Mouse (Mus musculus): Measurements from ENCODE around the gene Qrich1. TPM values are rescaled to one million over a fixed set of nuclear protein-coding genes. Genes with fewer than 3 reads are reported as not detected.

Gene Qrich1
- polyA plus RNA-seq, 1 experiment from 2014 or later = 137 TPM

- ATAC-seq (ENCODE audit: low FRiP score, low read depth) = no peak
- Histone ChIP-seq H3K36me3 (peaks cover 79% of the 10 kb centered on the region), H3K4me2 (replicated peaks) (no peak overlapping the region), H3K27ac (no peak overlapping the region), H3K27me3 (no peaks in the 10 kb centered on the region), H3K4me1 (peaks cover 23% of the 10 kb centered on the region), H3K9me3 (no peaks in the 10 kb centered on the region), H3K9ac (no peak overlapping the region), H3K4me3 (no peak overlapping the region)
- 94% methylated on average over 15 of the region's 15 CpGs for WGBS
Observed at GRCm38 (mm10) chr9:108484021-108484420, 32.6 kb upstream of the Qrich1 start.

GRCm38 (mm10) chr9:108485301-108485875 is 31.2 kb upstream of the Qrich1 start:
- Histone ChIP-seq H3K4me2 (replicated peaks) (no peak overlapping the region), H3K36me3 (peaks cover 88% of the 10 kb centered on the region)
- 95% methylated on average over 19 of the region's 19 CpGs for WGBS

GRCm38 (mm10) chr9:108486973-108487530 is 29.6 kb upstream of the Qrich1 start:
- no peak for ATAC-seq (ENCODE audit: low FRiP score, low read depth)
- H3K27me3 ChIP-seq = no peaks in the 10 kb centered on the region
- H3K27ac ChIP-seq = no peak overlapping the region
- H3K36me3 ChIP-seq = peaks cover 79% of the 10 kb centered on the region
- no peaks in the 10 kb centered on the region for H3K9me3 ChIP-seq
- no peak overlapping the region for H3K4me3 ChIP-seq
- 93% methylated on average over 8 of the region's 8 CpGs for WGBS
- no peak overlapping the region for H3K4me2 ChIP-seq (replicated peaks)
- H3K9ac ChIP-seq = no peak overlapping the region
- H3K4me1 ChIP-seq = peaks cover 16% of the 10 kb centered on the region

More at GRCm38 (mm10) chr9:108485301-108485875, 31.2 kb upstream of the Qrich1 start:
- Histone ChIP-seq H3K4me3 (no peak overlapping the region), H3K27ac (no peak overlapping the region), H3K9ac (no peak overlapping the region), H3K4me1 (peaks cover 20% of the 10 kb centered on the region), H3K27me3 (no peaks in the 10 kb centered on the region), H3K9me3 (no peaks in the 10 kb centered on the region)
- ATAC-seq (ENCODE audit: low FRiP score, low read depth) = no peak

GRCm38 (mm10) chr9:108488403-108488802 is 28.2 kb upstream of the Qrich1 start:
- H3K36me3 ChIP-seq = peaks cover 79% of the 10 kb centered on the region
- H3K27ac ChIP-seq = no peak overlapping the region
- no peak for ATAC-seq (ENCODE audit: low FRiP score, low read depth)
- no peak overlapping the region for H3K4me3 ChIP-seq
- H3K9me3 ChIP-seq = no peaks in the 10 kb centered on the region
- no peak overlapping the region for H3K9ac ChIP-seq
- WGBS = 97% methylated on average over 17 of the region's 17 CpGs
- peaks cover 26% of the 10 kb centered on the region for H3K4me1 ChIP-seq
- no peaks in the 10 kb centered on the region for H3K27me3 ChIP-seq
- no peak overlapping the region for H3K4me2 ChIP-seq (replicated peaks)

GRCm38 (mm10) chr9:108489215-108489614 is 27.4 kb upstream of the Qrich1 start:
- 97% methylated on average over 20 of the region's 20 CpGs for WGBS
- Histone ChIP-seq H3K9ac (peak overlapping the region; percentile 25; the same call in 1 of the 2 replicates), H3K4me2 (replicated peaks) (no peak overlapping the region), H3K27me3 (no peaks in the 10 kb centered on the region), H3K4me1 (peaks cover 26% of the 10 kb centered on the region), H3K9me3 (no peaks in the 10 kb centered on the region), H3K27ac (no peak overlapping the region), H3K4me3 (no peak overlapping the region), H3K36me3 (peaks cover 79% of the 10 kb centered on the region)
- ATAC-seq (ENCODE audit: low FRiP score, low read depth) = no peak

- Histone ChIP-seq H3K36me3 (peaks cover 81% of the 10 kb centered on the region), H3K27me3 (no peaks in the 10 kb centered on the region), H3K27ac (peak overlapping the region; percentile 95), H3K4me1 (peaks cover 26% of the 10 kb centered on the region), H3K9ac (peak overlapping the region; percentile 65), H3K4me3 (peak overlapping the region; percentile 98), H3K4me2 (replicated peaks) (peak overlapping the region; percentile 95), H3K9me3 (no peaks in the 10 kb centered on the region)
- WGBS = 62% methylated on average over 26 of the region's 26 CpGs
- no peak; the same call in 1 of the 2 replicates for ATAC-seq (ENCODE audit: low FRiP score, low read depth)
Observed at GRCm38 (mm10) chr9:108489702-108490558, 26.7 kb upstream of the Qrich1 start.

GRCm38 (mm10) chr9:108490559-108491285 is 25.9 kb upstream of the Qrich1 start, which contains the start of gene Usp19:
Gene Usp19, plus strand, starts transcription at chr9:108490602.
- H3K4me3 ChIP-seq = peak within 1 kb of the TSS; percentile 98
- peak; percentile 95 for ATAC-seq (ENCODE audit: low FRiP score, low read depth)
- H3K36me3 ChIP-seq = peaks cover 81% of the 10 kb centered on the region
- H3K9me3 ChIP-seq = no peaks in the 10 kb centered on the region
- H3K27me3 ChIP-seq = no peaks in the 10 kb centered on the region
- peak within 1 kb of the TSS; percentile 95 for H3K4me2 ChIP-seq (replicated peaks)
- peaks cover 26% of the 10 kb centered on the region for H3K4me1 ChIP-seq
- under 1% methylated on average over 66 of the region's 69 CpGs for WGBS
- H3K27ac ChIP-seq = peak within 1 kb of the TSS; percentile 95
- H3K9ac ChIP-seq = peak within 1 kb of the TSS; percentile 97

- no peaks in the 10 kb centered on the region for H3K9me3 ChIP-seq
- H3K4me3 ChIP-seq = peak overlapping the region; percentile 98
- peaks cover 81% of the 10 kb centered on the region for H3K36me3 ChIP-seq
- no peaks in the 10 kb centered on the region for H3K27me3 ChIP-seq
- peak overlapping the region; percentile 95 for H3K4me2 ChIP-seq (replicated peaks)
- H3K27ac ChIP-seq = peak overlapping the region; percentile 95
- ATAC-seq (ENCODE audit: low FRiP score, low read depth) = no peak
- H3K9ac ChIP-seq = peak overlapping the region; percentile 97
- WGBS = 7% methylated on average over 12 of the region's 12 CpGs
- H3K4me1 ChIP-seq = peaks cover 26% of the 10 kb centered on the region
Observed at GRCm38 (mm10) chr9:108491286-108491580, 25.4 kb upstream of the Qrich1 start.

- Histone ChIP-seq H3K27me3 (no peaks in the 10 kb centered on the region), H3K9me3 (no peaks in the 10 kb centered on the region), H3K27ac (no peak overlapping the region), H3K36me3 (peaks cover 81% of the 10 kb centered on the region), H3K4me3 (peak overlapping the region; percentile 98), H3K9ac (peak overlapping the region; percentile 97), H3K4me1 (peaks cover 26% of the 10 kb centered on the region), H3K4me2 (replicated peaks) (peak overlapping the region; percentile 95)
- no peak for ATAC-seq (ENCODE audit: low FRiP score, low read depth)
- 87% methylated on average over 16 of the region's 16 CpGs for WGBS
Observed at GRCm38 (mm10) chr9:108492043-108492750, 24.4 kb upstream of the Qrich1 start.

GRCm38 (mm10) chr9:108493246-108493645 is 23.4 kb upstream of the Qrich1 start:
- H3K4me3 ChIP-seq = no peak overlapping the region
- peaks cover 81% of the 10 kb centered on the region for H3K36me3 ChIP-seq
- ATAC-seq (ENCODE audit: low FRiP score, low read depth) = no peak
- 97% methylated on average over 8 of the region's 8 CpGs for WGBS
- no peak overlapping the region for H3K27ac ChIP-seq
- H3K27me3 ChIP-seq = no peaks in the 10 kb centered on the region
- H3K4me1 ChIP-seq = peaks cover 26% of the 10 kb centered on the region
- H3K9ac ChIP-seq = no peak overlapping the region
- H3K4me2 ChIP-seq (replicated peaks) = no peak overlapping the region
- no peaks in the 10 kb centered on the region for H3K9me3 ChIP-seq

- peaks cover 26% of the 10 kb centered on the region for H3K4me1 ChIP-seq
- H3K4me3 ChIP-seq = no peak overlapping the region
- 93% methylated on average over 19 of the region's 19 CpGs for WGBS
- H3K27ac ChIP-seq = no peak overlapping the region
- no peak for ATAC-seq (ENCODE audit: low FRiP score, low read depth)
- H3K9ac ChIP-seq = no peak overlapping the region
- no peaks in the 10 kb centered on the region for H3K27me3 ChIP-seq
- H3K9me3 ChIP-seq = no peaks in the 10 kb centered on the region
- H3K4me2 ChIP-seq (replicated peaks) = no peak overlapping the region
- H3K36me3 ChIP-seq = peaks cover 81% of the 10 kb centered on the region
Observed at GRCm38 (mm10) chr9:108494146-108494825, 22.3 kb upstream of the Qrich1 start.
